Mouse (Mus musculus) heart, postnatal 25 days (tissue): ENCODE data around the gene 4933430I17Rik. TPM values are rescaled to one million over a fixed set of nuclear protein-coding genes. Genes with fewer than 3 reads are reported as not detected.

ENCODE experiments used
- DNase-seq: peaks from one replicate; pipeline ENCODE4 v3.0.0; 2022; ENCODE audit warnings: low spot score
- intact Hi-C: fragments of 180-260 bp; cut with DNase I; formaldehyde crosslinking; loops from one replicate; pipeline ENCODE4 v1.15.1; 2025
- total RNA-seq, 2 experiments: library from RNA; stranded (reverse); gene quantifications; 2 replicates each; pipeline ENCODE4 v1.2.3; 2021

4933430I17Rik gene
- total RNA-seq, 2 experiments from 2014 or later = 0.18 to 0.22 TPM

DNA sequence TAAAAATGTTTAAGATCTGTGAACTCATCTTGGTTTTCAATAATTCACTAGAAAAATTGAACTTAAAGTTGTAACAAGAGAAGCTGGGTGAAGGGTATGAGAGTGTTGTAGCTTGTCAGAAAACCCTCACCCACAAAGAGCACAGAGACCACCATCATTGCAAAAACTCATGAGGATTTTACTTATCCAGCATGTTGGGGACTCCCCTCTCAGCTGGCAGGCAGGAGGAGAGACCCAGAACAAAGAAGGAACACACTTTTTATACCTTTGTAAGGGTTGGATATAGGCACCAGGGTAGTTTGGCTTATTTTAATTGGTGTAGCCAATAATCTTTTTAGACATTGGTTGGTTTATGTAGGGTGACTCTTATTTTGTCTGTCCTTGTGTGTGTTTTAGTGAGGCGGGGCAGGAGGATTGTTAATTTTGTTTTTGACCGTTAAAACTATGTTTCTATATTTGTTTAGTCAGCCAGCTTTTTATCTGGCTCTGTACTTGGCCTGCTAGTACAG is 4.2 kb upstream of the 4933430I17Rik start:
- DNase-seq = no peak
- intact Hi-C loops = no loop called here

DNA sequence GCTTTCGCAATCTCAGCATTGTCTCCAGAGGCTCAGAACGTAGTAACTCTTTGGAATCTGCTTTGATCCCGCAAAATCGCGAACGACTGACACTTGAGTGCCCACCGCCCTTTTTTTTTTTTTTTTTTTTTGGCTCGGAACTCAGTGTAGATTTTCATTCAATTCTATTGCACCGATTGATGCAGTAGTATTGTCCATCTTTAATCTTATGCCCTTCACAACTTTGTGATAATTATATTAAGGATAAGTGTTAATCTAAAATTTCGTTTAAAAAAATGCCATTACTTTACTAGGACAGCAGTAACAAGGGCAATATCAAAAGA is 281 bp downstream of the 4933430I17Rik start:
- intact Hi-C loops = loop anchor here (2.0 kb wide), 1 partner anchor 23 kb away; the partner anchor contains the start of gene Hdhd3
- DNase-seq = no peak

DNA sequence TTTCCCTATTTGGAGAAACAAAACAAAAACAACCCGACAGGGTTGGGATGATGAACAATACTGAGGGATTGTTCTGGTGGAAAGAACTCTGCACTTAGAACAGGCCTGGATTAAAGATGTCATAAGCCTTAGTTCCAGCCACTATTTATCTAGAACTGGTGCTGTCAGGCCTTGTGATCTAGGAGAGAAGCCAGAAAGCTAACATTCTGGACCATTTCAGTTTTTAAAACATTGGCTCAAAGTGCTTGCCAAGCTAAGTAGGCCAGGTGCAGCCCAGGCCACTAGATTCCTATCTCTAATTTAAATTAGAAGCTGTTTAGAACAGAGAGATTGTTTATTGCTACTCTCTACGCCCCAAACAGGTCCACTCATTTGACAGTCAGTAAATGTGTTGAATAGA is 1.1 kb downstream of the 4933430I17Rik start:
- DNase-seq = no peak
- intact Hi-C loops = no loop called here

DNA sequence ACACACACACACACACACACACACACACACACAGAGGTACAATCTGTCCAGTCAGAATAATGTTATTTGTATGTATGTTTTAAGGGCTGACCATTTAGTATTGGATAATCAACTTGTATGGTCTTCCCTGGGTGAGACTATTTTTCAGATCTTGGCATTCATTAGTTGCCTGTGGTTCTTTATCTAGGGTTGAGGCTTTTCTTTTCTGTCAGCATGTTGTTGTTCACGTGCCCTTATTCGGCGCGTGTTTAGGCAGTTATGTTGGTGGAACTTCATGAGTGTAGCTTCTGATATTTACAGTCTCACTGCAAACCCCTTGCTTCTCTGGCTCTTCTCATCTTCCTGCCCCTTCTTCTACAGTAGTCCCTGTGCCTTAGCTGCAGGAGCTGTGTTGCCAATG is 2.5 kb downstream of the 4933430I17Rik start:
- intact Hi-C loops = no loop called here
- DNase-seq = no peak

DNA sequence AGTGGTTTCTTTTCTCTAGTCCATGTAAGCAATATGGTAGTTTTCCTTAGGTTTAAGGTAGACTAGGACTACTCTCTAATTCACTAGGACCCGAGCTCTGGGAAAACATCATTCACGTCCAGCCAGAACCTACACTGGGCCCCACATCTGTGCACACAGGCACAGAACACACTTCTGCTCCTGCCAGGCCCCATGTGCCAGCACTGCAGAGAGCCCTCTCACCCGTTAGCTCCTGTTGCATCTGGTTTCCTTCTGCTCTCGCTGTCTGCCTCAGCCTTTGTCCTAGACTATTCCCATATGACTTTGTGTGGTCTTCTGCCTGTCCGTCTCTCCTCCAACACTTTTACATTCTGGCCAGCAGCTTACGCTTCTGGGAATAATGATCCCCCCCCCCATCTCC is 8.6 kb downstream of the 4933430I17Rik start:
- intact Hi-C loops = no loop called here
- DNase-seq = no peak

DNA sequence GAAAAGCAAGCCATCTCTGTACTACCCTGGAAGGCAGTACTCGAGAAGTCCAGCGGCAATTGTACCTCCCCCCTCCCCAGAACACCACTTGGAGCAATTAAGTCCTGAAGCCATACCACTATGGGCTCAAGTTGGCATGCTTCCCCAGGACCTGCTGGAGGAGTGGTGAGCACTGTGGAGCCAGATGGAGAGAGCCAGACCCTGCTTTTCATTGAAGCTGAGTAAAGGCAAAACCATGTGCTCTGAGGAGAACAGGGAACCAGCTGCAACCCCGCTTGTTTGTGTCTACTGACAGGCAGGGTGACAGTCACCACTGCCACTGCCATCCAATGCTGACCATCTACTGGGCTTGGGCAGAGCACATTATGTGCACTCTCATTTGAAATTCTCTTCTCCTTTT is 16.6 kb downstream of the 4933430I17Rik start:
- no peak for DNase-seq
- intact Hi-C loops = no loop called here

DNA sequence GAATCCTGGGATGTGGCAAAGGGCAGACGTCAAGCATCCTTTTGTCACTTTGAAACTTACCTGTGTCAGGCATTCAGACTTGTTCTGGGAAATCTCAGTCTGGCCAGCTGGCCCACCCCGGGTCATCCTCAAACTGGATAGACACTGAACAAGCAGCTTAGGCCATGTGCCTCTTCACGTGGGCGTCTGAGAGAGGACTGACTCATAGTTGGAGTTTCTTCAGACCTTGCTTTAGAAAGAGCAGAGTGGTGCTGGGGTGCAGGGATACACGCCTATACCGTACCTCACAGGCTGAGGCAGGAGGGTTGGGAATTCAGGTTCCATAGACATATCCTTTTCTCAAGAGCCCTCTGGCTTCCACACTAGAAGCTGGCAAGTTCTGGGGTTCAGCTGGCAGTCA is 18.6 kb downstream of the 4933430I17Rik start:
- no peak for DNase-seq
- intact Hi-C loops = no loop called here

DNA sequence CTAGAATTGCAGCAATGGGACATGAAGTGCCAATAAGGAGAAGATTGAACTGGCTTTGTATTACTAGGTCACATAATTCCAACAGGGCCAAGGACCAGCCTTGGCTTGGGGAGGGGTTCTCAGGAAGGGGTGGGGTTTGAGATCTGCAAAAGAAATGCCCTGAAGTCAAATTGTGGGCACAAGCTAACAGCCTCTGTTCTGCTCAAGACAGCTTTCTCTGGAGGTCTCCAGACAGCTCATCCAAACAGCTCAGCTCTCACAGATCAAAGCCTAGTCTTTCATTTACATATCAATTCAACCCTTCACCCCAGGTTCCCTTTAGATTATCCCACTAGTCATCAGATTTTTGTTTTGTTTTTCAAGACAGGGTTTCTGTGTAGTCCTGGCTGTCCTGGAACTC is 19.6 kb downstream of the 4933430I17Rik start:
- no peak for DNase-seq
- intact Hi-C loops = no loop called here

DNA sequence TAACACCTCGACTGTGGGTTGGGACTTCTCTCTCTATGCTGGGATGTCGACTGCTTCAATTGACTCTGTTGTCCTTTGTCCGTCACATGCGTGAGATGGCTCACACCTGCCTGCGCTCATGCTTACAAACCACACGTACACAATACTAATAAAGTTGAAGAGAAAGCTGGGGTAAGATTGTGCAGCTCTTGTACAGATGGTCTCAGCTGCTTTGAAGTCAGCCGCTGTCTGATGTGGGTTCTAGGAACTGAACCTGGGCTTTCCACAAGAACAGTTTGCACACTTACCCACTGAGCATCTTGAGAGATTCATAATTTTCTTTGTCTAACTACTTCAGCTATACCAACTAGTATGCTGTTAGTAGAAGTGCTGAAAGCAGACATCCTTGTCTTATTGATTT is 26.8 kb downstream of the 4933430I17Rik start:
- DNase-seq = no peak
- intact Hi-C loops = no loop called here

DNA sequence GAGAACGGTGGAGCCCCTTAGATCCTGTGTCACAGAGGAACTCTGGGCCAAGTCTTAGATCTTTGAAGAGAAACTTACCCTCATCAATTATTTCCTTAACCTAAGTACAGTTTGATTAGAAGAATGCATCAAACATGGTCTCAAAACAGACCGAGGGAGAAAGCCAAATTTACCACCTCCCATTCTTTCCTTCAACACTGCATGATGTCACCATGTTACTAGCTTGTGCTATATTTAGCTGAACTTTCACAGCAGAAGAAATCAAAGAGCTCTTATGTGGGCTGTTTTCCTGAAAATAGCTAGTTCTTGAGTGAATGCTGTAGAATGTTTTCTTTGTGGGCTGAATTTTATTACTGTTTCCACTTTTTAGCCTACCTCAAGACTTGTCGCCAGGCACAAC is 32.3 kb downstream of the 4933430I17Rik start:
- no peak for DNase-seq
- intact Hi-C loops = no loop called here

DNA sequence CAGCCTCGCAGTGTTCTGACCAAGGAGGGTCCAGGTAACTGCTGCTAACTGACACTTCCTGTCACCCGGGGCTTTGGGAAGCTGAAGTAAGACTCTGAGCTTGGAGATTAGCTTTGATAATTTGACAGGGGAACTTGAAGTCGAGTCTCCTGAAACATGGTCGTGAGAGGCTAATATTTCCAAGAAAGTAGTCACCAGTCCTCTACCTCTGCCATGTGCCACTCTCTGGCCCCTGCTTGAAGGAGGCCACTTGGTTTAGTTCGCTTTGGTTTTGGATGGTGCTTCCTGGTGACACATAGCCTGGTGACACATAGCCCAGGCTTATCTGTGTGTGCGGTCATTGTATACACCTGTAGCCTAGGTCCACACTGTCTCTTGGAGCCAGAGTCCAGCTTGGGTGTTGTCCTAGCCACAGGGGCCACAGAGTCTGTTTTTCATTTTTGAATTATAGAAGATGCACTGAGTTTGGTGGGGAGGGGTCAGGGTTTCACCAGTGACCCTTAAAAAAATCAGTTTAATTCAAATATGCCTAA is 34.7 kb downstream of the 4933430I17Rik start, which contains the start of gene Rgs3:
Gene Rgs3 (plus strand): TSS at position 51 of the 533 bp plus-strand sequence.
- DNase-seq = no peak
- intact Hi-C loops = loop anchor here (2.0 kb wide), 1 partner anchor 59 kb away; no protein-coding TSS in a partner anchor

DNA sequence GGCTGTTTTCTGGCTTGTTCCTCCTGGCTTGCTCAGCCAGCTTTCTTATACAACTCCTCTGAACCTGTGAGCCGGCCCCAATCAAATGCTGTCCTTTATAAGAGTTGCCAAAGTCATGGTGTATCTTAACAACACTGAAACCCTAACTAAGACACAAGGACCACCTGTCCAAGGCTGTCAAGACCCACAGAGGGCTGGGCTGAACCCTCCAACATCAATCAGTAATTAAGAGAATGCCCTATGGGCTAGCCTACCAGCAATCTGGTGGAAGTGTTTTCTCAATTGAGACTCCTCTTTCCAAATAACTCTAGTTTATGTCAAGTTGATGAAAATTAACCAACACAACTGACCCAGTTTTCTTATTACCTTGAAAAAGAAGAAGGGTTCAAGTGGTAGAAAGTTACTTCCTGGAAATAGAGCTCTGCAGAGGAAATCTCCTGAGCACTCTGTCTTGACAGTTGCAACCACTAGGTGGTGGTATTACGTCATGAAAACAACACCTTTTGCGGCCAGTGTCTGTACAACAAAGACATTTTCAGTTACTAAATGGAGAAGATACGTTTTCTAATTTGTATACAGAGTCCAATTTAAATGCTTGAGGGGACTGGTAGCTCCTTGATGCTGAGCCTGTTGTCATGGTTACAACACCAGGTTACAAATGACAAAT is 35.9 kb downstream of the 4933430I17Rik start:
- peak; percentile 25 for DNase-seq
- intact Hi-C loops = loop anchor here (1.0 to 2.0 kb wide), 3 partner anchors 58 to 203 kb away; no protein-coding TSS in a partner anchor

DNA sequence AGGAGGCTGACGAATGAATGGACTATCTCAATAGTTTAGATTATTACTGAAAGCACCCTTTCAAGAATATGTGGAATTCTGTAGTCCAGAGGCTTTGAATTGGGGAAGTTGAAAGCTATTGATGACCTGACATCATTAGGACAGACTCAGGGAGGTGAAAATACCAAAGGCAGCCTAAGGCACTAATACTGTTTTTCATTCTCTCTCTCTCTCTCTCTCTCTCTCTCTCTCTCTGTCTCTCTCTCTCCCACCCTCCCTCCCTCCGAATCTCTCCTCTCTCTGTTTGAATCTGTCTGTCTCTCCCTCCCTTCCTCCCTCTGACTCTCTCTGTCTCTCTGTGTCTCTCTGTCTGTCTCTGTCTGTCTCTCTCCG is 36.4 kb downstream of the 4933430I17Rik start:
- no peak for DNase-seq
- intact Hi-C loops = loop anchor here (1.0 to 2.0 kb wide), 3 partner anchors 57 to 203 kb away; no protein-coding TSS in a partner anchor

DNA sequence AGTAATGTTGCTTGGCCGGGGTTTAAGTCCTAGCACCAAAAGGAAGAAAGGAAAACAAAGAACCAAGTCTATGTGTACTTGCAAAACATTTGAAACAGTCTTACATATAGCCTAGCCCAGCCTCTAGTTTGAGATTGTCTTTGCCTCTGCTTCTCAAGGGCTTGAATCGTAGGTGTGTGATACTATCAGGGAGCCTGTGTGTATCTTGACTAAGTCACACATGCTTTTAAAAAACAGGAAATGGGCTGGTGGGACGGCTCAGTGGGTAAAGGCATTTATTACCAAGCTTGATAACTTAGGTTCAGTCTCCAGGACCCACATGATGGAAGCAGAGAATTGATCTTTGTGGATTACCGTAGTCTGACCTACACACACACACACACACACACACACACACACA is 36.8 kb downstream of the 4933430I17Rik start:
- no peak for DNase-seq
- intact Hi-C loops = no loop called here

DNA sequence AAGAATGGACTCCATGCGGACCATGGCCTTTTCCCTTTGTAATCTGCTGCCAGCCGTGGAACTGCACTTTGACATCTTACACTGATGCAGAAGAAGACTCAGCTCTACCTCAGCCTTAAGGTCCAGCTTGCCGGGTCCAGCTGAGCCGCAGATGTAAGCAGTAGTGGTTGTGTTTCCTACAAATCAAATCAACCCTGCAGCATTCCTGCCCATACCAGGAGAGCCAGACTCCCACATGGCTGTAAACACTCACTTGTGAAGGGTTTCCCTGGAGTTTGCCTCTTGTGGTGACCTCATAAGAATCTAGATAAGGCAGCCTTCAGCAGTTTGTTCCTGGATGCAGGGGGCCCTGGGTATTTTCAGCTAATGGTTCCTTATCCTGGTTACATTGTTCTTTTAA is 41.4 kb downstream of the 4933430I17Rik start:
- intact Hi-C loops = no loop called here
- DNase-seq = no peak

DNA sequence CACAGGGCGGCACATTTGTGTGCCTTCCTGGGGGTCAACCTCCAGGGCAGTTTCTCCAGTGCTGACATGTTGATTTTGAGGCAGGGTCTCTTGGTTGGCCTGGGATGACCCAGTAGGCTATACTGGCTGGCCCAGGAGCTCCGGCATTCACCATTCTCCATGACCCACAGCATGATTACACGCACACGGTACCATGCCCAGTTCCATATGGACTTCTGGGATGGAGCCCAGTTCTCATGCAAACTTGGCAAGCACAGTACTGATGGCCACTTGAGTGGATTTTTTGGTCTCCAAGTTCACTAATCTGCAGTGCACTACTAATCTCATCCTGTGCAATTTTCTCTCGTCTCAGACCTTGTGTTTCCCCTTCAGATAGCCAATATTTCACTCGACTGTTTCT is 42.5 kb downstream of the 4933430I17Rik start:
- intact Hi-C loops = no loop called here
- DNase-seq = no peak

DNA sequence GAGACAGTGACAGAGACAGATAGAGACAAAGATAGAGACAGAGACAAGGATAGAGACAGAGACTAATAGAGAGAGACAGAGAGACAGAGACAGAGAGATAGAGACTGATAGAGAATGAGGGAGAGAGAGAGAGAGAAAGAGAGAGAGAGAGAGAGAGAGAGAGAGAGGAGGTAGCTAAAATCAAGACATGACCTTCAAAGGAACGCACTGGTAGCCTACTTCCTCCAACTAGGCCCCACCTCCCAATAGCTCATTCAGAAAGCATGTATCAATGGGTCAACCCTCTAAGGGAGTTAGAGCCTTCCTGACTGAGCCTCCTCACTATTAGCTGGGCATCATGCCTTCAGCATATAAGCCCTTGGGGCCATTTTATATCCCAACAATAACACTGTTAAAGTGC is 43.2 kb downstream of the 4933430I17Rik start:
- intact Hi-C loops = no loop called here
- DNase-seq = no peak

DNA sequence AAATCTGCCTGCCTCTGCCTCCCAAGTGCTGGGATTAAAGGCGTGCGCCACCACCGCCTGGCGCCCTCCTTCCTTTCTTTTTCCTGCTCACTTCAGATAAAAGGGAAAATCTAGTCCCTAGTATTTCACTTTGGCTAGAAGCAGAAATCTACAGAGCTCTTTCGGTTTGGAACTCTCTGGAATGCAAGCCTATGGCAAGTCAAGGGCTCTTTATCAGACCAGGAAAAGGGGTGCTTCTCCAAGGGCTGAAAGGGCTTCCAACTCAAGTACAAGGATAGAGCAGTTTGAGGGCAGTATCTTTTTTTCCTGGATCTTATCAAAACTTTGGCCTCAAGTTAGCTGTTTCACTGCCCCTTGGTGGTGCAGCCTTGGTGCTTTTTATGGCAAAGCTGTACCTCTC is 44.4 kb downstream of the 4933430I17Rik start:
- DNase-seq = no peak
- intact Hi-C loops = no loop called here

DNA sequence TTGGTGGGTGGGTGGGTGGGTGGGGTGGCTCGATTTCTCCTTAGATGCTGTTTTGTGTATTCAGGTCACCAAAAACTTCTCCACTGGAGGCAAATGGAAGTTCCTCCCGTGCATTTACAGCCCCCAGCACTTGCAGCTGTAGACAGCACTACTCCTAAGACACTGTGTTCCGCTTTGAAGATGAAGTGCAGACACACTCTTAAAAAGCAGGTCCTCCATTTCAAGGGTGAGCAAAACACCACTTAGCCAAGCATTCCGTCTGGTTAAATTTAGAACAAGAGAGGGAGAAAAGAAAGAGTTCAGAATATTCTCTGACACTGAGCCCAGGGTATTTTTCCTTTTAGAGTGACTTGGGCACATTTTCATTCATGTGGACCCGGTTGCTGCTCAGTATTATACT is 44.9 kb downstream of the 4933430I17Rik start:
- intact Hi-C loops = no loop called here
- no peak for DNase-seq

DNA sequence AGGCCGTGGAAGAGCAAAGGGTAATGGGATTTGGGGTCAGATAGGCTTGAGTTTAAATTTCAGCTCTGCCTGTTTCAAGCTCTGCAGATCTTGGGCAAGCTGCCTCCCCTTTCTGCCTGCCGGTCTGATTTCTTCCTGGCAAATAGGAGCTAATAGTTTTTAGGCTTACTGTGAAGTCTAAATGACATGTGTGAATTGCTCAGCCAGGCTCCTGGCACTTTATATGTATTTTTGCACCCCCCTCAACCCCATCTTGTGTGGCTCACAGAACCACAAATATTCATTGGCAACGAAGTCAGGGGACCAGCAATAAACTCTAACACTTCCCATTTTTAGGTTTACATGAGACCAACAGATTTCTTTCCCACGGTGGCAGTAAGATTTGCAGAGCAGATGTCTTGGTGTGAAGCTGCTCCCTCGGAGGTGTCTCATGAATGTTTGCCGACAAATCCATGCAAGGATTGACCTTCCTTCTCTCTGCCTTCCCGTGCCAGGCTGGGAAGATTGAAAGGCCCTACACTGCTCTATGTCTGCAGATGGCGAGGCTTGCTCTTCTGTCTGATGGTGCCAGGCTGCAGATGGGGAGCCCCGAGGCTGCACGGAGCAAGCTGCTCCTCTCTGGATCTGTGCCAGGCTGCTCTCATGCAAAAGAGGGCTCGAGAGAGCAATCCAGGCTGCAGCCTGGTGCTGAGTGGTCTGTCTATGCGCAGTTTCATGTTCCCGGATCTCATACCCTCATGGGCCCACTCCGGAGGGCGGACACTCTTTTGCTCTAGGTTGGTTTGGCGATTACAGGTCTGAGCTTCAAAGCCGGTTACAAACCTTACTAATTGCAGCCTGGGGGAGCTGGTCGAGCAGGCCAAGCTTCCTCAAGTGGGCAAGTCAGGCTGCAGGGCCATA is 57.4 kb downstream of the 4933430I17Rik start:
- intact Hi-C loops = no loop called here
- no peak for DNase-seq
